Mouse (Mus musculus) embryo, embryonic 11 days (tissue): ENCODE results near the gene Il17rd.

Experiments used
- DNase-seq: peaks from one replicate; pipeline ENCODE4 v3.0.0-alpha.2; 2015

The Il17rd gene

DNA sequence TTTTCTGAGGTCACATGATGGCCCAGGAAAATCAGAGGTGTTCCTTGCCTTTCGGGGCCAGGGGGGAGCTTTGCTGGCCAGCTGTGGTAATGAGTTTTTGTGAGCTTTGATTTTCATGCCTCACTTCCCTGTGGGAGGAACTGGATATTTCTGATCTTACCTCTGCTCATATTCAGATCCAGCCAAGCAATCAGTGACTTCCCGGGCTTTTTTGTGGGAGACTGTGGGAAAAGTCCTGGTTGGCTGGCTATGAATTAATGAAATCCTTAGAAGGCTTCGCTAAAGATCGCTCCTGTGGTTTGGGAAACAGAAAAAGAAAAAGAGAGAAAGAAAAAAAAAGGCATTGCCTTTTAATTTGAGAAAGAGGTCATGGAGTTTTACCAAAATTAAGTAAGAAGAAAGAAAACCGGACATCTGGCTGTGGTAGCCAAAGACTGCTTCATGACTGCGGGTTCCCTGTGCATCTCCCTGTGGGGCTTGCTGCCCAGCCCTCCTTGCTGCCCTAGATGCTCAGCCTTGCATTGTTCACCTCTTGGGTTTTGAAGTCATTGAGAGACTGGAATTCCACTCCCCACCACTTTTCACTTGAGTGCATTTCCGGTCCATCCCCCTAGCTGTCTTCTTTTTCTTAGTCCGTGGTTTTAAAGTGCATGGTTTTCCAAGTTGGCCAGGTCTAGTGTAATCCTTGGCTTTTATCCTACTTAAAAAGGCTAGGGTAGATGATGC lies 9.7 kb downstream of the Il17rd start:
- no peak for DNase-seq

DNA sequence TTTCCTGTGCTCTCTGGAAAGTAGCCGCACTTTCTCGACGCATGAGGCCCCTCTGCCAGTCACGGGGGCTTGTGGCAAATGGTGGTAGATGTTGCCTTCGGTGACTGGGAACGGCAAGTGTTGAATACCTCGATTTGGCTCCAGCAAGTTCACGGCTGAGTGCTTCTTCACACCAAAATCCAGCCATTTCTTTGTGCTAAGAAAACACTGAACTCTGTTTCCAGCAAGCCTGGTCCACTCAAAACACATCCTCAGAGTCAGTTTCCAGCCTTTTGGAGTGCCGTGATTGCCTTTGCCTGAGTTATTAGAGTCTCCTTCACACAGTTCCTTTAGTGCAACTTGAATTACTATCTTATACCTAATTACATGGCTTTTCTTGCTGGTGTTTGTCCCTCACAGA lies 11.3 kb downstream of the Il17rd start:
- DNase-seq, result no peak

DNA sequence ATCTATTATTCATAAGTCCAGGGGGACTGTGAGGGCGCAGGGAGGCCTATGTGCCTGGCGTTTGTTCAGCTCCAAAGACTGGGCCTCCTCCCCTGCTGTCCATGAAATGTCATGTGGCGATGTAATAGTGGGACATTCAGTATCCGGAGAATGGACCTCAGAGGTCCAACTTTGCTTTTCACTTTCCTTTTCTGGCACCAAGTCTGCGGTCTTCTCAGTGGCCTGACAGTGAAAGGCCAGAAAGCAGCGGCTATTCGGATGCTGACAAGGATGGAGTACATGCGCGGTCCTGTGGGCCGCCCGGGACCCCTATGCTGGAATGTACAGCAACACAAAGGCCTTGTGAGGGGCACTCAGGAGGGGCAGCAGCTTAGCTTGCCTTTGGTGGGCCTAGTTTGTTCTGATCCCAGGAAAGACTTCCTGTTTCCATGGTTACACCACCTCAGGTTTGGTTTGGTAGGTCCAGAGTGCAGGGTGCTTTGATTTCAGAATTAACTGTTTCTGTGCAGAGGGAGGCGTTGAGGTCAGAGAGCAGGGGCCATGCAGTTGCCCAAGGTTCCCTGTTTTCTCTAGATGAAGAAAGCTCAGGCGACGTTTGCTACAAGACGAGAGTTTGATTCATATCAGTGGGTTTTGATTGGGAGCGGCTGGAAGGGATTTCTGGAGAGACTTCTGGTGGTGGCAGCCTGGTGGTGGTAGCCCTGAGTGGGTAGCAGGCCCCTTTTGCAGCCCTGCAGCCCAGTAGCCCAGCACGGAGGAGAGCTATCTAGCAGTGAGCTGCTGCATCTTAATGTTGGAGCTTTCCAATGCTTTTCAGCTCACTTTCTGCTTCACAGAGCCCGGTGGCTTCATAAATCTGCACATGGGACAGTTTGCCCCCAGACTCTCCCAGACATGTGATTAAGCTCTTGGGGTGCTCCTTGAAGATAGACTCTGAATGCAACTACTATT lies 12.1 kb downstream of the Il17rd start:
- peak; percentile 77 for DNase-seq

DNA sequence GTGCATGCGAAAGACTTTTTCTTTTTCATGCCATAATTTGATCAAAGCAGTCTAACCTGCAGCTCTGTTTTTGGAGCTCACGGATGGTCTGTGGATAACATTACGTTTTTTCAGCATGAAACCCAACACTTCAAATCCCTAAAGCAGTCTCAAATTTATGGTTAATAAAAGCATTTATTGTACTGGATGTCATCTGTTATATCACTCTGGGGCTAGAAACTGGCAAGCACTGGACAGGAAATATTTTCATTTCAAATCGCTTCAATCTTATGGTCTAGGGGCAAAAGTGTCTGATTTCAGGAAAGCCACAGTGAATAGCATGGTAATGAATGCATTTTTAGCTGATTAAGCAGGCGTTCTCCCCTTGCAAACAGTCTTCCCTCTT lies 12.8 kb downstream of the Il17rd start:
- no peak for DNase-seq

DNA sequence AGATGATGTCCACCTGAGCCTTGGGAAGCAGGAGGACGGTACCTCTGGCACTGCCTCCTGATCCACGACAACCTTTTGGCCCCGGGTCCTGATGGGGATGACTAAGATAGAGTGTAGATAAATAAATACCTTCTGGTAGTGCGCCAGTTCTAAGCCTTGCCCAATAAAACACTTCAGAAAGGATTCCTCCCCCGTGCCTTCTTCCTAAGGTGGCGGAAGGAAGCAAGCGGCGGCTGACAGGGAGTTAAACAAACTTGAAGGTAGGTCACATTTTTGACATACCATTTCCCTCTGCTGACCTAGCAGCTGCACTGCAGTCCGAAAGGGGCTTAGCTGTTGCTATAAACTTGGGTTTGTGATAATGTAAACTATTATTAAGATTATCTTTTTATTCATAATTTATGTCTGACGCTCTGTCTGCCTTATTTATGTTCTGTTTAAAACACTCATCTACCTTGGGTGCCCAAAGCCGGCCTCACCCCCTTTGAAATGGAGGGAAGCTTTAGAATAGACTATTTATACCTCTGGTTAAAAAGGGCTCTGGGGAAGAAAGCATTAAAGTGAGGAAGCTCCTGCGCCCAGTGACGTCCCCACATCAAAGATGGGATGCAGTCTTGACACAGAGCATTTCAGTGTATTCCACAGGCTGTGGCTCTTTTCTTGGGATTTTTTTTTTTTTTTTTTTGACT lies 19.9 kb downstream of the Il17rd start:
- DNase-seq, result peak; percentile 64

DNA sequence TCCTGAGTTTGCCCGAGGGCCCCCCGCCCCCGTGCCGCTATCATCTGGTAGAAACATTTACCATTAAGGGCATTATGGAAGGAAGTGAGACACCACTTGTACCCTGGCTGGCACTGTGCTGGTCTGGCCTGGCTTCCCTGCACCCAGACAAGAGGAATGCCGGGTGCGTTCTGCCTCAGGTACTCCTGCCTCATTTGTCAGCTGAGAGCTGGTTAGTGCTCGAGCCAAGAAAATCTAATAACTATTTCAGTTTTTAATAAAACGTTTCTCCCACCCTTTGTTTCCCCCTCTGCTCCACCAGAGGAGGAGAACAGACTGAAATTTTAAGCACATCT lies 20.4 kb downstream of the Il17rd start:
- DNase-seq, result no peak

DNA sequence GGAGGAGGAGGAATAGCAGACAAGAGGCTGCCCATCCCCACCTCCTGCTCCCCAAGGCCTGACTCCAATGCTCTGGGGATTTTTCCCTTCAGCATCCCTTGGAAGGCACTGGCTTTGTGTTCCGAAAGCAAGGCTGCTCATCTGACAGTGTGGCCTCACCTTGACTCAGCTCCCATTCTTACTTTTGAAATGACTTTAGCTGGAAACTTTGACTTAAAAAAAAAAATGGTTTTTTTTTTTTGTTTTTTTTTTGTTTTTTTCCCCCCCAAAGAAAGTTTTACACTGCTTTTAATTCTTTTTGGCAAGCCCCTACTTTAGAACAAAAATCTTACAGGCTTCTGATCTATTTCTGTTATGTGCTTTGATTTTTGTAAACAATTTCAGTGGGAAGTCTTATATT lies 24.6 kb downstream of the Il17rd start:
- no peak for DNase-seq

DNA sequence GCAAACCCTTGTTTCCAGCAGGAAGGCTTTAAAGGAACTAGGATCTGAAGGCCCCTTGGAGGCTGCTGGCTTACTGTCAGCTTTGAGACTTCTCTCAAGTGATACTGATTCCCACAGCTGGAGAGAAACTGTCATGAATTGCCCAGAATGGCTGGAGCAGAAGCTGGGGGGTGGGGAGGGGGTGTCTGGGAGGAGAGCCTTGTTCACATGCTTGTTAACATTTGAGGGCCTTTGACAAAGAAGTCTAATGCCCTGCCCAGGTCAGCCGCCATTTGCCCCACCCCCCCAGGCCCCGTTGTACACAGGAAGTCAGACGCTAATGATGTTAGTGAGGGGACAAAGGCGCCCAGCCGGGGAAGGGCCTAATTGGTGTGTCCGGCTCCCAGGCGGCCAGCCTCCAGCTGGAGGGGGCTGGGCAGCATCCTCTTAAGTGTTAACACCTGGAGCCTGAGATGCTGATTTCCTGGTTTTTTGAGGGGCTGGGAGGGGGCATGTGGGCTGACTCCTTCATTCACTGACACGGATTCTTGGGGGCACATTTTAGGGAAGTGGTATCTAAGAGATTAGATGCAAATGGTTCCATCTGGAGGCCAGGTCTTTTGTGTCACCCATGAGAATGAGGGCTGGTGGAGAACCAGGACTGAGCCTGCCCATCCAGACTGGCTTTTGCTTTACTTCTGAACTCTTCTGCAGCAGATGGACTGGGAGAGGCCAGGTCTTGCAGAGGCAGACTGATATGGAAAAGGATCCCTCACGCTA lies 27.6 kb downstream of the Il17rd start:
- peak; percentile 91 for DNase-seq

DNA sequence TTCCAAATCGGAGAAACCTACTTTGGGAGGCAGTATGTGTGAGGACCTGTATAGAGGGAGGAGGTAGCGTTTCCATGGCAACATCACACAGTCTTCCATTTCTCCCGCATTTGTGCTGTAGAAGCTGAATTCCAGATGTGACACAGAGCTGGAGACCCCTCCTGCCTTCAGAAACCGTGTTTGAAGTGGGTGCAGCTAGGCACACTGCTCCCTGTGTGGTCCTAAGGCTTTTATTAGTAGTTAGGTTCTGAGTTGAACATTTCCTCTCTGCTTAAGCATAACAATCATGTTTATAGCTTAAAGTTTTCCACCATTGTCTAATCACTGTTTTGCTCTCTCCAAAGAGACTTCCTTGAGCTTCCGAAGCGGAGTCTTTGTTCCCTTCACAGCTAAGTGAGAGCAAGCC lies 29.1 kb downstream of the Il17rd start:
- peak; percentile 83 for DNase-seq

DNA sequence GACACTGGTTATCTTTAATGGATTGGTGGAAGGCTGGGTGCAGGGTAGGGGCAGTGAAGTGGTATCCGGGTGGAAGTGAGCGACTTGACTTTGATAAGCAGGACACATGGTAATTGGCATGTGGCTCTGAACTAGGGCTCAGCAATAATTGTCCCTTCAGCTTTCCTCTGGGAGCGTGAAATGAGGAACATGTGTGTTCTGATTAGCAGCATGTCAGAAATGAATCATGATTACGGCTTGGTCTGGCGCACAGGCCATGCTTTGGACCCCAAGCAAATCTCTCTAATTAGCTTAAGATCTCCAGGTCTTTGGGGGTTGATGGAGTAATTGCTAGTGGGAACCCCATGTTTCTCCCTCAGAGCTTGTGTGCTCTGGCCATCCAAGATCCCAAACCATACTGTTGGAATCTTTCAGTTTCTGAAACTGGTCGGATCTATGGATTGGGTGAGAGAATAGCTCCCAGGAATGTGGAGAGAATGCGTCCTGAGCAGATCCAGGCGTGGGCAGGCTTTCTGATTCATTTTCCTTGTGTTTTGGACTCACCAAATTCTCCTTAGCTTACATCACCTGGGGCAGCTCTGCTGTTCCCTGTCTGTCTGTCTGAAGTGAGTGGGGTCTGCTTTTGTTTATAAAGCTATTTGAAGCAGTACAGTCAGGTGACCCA lies 30.8 kb downstream of the Il17rd start:
- DNase-seq, result peak; percentile 58

DNA sequence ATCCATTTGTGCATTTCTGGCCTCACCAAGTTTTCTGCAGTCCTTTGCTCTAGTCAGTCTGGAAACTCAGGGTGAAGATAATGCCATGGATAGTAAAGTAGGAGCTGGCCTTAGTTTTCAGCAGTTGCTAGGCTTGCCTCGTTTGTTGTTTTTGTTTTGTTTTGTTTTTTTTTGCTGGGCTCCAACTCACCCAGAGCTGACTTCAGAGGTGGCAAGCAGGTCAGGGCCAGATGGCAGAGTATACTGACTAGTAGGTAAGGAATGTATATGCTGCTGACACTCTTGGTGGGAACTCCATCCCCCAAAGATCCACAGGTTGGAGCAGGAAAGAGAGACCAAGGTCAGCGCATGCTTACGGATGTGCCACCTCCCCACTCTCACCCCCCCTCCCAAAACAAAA lies 31.4 kb downstream of the Il17rd start:
- DNase-seq, result no peak

DNA sequence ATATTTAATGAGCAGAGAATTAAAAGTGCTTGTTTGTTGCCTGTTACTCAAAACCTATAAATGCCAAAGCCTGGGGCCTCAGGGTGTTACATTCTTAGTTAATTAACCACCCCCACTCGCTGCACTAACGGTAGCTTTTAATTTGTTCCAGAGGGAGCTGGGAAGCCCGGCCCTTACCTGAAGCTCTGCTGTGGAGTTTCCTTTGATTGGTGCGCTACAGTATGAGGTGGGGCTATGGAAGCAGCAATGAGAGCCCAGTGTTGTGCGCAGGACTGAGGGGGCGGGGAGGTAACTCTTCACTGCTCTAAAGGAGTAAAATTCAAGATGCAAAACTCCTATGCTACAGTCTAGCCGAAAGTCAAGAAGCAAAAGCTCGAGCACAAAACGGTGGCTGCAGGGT lies 32.0 kb downstream of the Il17rd start:
- DNase-seq, result peak; percentile 37

DNA sequence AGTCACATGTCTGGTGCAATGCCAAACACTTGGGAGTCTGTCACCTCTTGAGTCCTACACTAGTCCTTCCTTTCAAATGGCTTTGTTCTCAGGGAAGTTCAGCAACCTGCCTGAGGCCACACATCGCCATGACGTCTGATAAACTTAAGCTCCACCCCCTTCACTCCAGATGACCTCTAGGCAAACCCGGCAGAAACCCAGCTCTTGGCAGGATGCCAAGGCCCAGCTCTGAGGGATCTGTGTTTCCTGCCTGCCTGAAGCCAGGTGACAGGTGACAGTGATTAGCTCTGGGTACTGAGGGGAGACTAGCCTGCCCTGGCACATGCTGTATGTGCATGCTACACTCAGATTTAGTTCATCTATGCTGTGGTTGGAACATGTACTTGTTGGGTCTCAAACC lies 33.2 kb downstream of the Il17rd start:
- DNase-seq, result peak; percentile 58

DNA sequence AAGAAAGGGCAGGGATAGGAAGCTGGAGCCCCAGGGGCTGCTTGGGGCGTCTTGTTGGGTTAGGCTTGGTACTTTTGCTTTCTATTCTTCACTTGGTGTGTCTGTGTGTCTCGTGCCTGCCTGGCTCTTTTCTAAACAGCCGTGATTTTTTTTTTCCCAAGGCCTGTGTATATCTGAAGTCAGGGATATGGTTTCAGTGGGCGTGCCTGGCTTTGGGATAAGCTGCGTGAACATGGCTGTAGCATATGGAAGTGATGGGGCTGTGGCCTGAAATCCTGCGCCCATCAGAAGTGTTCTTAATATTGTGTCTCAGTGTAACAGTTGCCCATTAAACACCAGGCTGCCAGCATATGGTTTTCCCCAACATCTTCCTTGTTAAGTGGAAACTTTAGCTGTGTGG lies 36.3 kb downstream of the Il17rd start:
- no peak for DNase-seq

DNA sequence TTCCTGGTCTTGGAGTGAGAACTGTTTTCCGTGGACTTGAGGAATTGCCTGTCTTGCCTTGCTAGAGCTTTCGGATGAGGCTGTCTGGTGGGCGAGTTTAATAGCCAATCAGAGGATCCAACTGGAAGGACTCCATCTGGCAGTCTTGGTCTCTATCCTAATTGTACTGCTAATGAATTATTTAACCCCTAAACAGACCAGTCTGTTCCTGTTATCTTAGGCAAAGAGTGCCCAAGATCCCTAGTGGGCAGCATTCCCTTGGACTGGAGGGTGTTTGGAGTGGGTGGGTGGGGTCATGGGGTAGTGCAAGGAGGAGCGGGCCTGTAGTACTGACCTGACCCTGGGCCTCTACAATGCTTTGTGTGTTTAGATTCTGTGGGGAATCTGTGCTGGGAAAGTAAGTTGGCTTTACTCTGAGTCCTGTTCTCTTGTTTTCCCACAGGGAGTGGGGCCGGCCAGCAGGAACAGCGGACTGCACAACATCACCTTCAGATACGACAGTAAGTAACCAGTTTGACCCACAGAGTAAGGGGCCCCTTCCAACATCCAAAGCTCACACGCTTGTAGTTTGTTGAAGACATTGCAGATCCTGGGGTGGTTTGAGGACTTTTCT lies 37.3 kb downstream of the Il17rd start:
- no peak for DNase-seq

DNA sequence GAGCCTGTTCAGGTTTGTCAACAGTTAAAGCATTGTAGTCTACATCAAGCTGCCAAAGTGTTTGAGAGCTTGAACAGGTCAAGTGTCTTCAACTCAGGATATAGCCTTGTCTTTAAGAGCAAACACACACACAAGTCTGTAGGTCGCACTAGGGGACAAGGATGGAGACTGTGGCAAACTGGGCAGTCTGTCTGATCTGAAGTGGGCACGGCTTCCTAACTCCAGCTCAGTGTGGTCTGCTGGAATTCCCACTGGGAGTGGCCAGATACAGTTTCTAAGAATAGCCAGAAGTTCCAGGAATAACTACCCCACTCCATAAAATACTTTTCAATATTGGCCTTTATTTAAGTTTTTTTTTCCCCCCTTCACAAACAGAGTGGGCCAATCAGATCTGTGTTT lies 37.8 kb downstream of the Il17rd start:
- no peak for DNase-seq

DNA sequence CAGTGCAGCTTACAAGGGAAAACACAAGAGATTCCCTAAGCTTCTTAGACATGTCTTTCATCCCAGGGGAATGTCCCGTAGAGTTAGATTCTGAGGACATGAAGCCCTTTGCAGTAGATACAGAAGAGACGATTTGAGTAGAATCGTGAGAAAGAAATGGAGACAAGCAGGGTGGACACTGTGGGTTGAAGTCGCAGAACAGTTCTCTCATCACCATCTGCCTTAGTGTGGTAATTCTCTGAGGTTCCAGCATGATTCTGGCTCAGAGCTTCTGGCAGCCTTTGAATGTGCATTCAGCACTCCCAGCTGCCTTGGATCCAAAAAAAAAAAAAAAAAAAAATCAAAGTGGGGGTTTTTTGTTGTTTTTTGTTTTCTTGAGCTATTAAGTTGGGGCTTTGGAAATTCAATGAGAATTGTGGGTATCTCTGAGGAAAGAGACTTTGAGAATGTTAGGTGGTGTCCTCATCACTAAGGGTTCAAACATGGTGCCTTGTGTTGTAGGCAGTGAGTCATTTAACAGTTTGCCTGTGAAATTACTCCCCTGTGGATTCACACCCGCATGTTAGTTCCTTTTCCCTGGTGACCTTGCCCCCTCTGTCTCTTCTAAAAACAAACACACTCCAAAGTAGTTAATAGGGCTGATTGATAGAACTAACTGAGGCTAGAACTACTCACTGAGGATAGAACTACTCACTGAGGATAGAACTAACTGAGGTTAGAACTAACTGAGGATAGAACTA lies 43.0 kb downstream of the Il17rd start:
- DNase-seq, result no peak

DNA sequence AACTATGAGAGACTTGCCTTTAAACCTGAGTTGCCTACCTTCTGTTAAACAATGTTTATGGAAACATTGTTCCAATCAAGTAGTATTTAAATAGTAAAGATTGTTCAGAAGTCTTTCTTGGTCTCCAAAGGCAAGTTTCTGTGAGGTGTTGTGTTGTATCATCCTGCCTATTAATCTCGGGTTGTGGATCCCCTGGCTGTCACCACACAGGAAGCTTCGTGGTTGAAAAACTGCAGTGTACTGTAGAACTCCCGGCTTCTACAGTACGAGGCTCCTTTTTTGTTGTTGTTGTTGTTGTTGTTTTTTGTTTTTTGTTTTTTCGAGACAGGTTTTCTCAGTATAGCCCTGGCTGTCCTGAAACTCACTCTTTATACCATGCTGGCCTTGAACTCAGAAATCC lies 46.7 kb downstream of the Il17rd start:
- DNase-seq, result no peak

DNA sequence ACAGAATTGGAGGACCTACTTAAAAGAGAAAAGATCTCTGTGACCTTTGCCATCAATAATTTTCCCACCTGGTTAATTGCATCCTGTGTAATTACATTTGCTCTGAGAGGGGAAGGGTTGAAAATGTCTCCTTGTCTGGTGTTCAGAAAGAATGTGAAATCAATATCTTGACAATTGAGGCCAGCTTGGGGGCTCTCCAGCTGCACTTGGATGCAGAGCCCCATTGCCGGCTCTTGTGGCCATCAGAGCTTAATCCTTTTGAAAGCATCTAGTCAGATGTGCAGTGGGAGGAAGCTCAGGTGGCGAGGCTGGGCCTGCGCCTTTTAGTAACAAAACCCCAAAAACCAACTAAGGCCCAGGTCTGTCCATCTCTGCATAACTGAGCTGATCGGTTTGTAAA lies 47.3 kb downstream of the Il17rd start:
- no peak for DNase-seq

DNA sequence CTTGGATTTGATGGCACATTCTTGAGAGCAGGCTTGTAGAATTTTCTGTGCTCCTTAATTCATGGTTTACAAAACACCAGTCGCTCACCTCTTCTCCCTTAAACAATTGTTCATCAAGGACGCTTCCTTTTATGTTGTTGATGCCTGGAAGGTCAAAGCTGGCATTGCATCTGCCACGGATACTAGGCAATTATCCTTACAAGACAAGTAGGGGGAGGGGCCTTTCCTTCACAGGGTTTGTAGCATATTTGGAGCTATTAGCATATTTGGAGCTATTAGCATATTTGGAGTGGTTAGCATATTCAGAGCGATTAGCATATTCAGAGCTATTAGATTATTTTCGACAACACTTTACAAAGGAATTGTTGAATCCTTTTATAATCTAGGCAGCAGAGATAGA lies 55.5 kb downstream of the Il17rd start:
- no peak for DNase-seq

DNA sequence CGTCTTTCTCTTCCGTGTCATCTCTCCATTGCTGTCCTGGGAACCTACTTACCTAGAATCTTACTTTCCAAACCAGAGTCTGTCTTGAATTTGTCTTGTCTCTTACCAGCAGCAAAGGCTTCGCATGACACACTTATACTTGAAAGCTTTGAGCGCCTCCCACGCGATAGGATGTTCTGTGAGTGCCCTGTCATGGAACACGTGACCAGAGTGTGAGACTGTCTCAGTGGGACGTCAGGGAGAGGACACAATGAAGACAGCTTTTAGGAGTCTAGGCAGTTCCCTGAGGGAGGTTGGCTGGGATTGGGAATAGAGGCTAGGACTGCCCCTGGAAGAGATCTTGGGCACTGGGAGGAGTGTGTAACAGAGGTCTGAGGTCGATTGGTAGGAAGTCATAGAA lies 57.4 kb downstream of the Il17rd start:
- no peak for DNase-seq
